Mouse (Mus musculus): ENCODE results near the gene Podxl2. TPM values are rescaled to one million over a fixed set of nuclear protein-coding genes. Genes with fewer than 3 reads are reported as not detected.

The Podxl2 gene
- total RNA-seq, 2 experiments from 2014 or later: 191 to 243 TPM

DNA sequence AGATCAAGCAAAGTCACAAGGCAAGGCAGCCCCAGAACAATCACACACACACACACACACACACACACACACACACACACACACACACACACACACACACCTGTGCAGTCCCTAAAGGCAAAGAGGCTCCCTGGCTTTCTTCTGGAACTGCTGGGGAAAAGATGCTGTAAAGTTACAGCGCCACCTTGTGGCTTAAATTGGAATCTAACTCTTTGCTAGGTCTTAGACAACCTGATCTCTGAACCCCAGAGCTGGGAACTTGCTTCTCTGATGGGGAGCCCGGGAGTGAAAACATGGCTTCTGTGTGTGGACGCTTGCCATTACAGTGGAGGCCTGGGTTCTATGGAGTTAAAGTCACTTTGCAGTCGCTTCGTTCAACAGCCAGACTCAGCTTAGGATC is 19.2 kb downstream of the Podxl2 start:
- intact Hi-C loops (cut with DNase I): loop anchor here (5.0 kb wide), 1 partner anchor 308 kb away; no protein-coding TSS in a partner anchor
- DNase-seq (ENCODE audit: low spot score in 2 of 2): peak; percentile 82

DNA sequence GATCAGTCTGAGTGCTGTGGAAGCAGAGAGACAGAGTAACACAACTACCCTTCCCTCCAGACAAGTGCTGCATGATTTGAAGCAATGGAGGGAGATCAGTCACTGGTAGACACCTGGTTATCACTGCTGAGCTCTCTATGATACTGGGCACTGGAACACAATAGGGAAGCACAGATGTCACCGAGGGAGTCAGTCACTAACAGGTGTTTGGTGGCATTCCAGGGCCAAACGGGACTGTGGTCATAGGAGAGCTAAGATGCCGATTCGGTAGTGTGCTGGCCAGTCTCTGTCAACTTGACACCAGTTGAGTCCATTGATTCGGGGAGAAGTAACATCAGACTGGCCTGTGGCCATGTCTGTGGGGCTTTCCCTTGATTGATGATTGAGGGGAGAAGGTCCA is 20.3 kb downstream of the Podxl2 start:
- intact Hi-C loops (cut with DNase I): no loop called here
- DNase-seq (ENCODE audit: low spot score in 2 of 2): no peak

DNA sequence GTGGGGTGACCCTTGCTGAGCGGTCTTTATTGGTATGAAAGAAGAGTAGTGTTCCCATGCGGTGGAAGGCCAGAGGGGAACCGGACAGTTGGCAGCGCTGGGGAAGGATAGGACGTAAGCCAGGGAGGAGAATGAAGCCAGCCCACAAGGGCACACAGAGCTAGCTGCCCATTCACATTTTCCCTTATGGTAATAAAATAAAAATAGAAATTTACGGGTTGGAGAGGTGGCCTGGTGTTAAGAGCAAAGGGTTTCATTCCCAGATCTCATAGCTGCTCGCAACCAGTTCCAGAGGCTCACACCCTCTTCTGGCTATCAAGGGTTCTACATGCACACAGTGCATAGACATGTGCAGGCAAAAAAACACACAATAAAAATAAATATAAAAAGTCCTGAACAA is 24.8 kb downstream of the Podxl2 start:
- intact Hi-C loops (cut with DNase I): no loop called here
- no peak for DNase-seq (ENCODE audit: low spot score in 2 of 2)

DNA sequence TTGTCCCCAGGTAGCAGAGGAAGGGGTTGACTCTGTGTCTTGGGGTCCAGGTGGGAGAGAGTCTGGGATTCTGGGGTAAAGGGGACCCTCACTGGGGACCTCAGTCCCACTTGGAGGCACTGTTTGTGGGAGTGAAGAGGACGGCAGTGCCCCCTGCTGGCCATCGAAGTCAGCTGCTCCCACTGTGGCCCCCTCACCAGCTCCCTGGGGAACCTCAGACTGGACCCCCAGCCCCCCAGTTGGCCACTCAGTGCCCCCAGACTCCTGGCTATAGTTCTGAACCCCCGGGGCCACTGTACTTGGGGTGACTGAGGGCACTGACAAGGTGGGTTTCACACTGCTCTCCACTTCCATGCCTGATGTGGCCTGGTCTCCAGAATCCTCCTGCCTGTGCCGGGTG is 25.6 kb downstream of the Podxl2 start:
- intact Hi-C loops (cut with DNase I): no loop called here
- DNase-seq (ENCODE audit: low spot score in 2 of 2): no peak

DNA sequence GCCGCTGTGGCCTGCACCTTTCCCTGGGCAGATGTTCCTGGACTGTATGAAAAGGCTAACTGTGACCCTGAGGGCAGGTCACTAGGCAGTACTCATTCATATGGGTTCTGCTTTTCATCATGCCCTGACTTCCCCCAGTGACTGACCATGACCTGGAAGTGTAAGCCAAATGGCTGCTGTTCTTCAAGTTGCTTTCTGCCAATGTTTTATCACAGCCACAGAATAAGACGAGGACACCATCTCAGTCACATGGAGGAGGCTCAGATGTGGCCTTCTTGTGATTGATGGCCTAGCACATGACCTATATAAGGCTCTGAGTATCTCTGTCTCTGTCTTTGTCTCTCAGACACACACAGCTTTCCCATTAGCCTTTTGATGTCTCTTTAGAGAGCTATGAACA is 27.3 kb downstream of the Podxl2 start:
- intact Hi-C loops (cut with DNase I): no loop called here
- no peak for DNase-seq (ENCODE audit: low spot score in 2 of 2)

DNA sequence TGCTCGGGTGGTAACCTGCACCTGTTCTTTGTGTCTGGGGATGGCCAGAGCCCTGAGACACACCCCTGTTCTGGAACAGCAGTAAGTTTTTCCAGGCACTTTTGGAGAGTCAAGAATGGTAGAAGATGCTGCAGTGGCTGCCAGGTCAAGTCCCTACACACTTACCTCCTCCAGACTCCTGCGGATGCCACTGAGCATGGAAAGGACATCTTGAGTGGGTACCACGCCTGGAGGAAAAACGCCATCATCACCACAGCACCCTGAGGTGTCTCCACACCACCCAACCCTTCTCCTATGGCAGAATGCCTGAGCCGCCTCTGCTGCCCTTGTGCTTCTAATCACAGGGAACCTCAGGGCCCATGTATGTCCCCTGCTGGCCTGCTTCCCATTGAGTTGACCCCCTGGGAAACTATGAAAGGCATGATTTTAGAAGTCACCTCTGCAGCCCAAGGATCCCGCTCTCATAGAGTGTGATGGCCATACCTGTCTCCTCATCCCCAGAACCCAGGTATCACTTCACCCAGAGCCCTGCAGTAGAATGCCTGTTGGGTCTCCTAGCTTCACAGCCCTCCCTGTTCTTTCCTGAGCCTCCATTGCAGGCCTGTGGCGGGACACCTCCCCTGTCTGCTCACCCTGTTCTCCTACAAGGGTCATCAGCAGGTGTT is 29.8 kb downstream of the Podxl2 start:
- no peak for DNase-seq (ENCODE audit: low spot score in 2 of 2)
- intact Hi-C loops (cut with DNase I): no loop called here

DNA sequence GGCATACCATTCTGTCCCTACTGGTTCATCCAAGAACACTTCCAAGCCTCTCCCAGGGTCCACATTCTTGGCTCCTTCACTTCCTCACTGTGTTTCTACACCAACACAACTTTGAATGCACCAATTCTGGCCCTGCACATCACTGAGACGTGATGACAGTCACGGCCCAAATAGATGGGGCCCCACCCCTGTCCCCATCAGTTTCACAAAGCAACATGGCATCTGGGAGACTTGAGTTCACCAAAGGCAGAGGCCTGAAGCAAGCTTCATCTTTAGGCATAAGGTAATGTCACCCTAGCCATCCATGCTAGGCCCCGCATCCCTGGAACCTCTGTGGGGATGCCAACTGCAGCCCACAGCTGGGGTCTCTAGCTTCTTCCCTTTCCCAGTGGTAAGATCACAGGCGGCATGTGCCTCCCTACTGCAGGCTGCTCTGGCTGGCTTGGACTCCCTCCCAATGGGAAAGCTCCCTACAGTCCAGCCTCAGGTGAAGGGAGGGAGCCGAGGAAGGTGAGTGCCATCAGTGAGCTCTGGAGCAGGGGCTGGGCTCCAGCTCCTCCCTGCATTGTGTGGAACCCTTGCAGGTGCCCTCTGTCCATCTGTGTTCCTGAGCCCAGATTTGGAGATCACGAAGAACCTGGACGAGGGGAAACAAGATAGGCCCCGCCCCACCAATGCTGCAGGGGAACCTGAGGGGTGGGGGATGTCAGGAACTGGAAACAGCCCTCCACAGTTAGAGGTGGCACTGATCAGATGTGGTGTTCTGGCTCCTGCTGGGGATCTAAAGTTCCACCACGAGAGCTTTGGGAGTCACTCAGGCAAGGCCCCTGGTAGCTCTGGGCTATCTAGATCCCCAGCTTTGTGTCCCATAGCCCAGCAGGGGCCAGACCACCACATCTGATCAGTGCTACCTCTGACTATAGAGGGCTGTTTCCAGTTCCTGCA is 30.8 kb downstream of the Podxl2 start:
- no peak for DNase-seq (ENCODE audit: low spot score in 2 of 2)
- intact Hi-C loops (cut with DNase I): no loop called here

DNA sequence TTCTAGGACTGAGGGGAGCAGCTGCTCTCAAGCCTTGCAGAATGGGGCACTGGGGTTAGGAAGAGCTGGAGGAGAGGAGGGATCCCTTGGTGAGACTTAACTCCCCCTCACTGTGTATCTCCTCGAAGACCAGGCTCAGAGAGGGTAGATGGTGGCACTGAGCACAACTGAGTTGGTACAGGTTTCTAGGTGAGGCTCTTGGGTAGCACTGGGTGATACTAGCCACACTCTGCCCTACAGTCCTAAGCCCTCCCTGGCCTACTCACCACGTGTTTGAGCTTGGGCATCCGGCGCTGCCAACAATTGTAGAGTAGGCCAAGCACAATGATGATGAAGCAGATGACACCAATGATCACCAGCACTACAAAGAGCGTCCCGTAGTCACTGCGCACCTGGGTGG is 31.6 kb downstream of the Podxl2 start:
- intact Hi-C loops (cut with DNase I): no loop called here
- DNase-seq (ENCODE audit: low spot score in 2 of 2): no peak

DNA sequence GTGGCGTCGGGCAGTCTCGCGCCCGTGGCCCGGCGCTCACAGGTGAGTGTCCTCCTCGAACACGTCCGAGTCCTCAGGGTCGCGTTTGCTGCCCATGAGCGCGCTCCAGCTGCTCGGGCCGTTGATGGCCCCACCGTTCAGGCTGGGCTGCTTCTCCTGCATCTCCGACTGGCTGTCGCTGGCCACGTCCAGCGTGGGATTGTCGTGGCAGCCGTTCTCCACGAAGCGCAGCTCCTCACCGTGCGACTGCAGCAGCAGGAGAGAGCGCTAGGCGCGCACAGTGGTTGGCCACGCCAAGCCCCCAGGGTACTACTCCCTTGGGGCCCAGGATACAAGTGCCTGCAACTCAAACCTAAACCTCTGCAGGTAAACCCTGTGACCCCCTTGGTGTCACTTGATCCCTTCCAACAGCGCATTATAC is 32.1 kb downstream of the Podxl2 start:
- intact Hi-C loops (cut with DNase I): no loop called here

DNA sequence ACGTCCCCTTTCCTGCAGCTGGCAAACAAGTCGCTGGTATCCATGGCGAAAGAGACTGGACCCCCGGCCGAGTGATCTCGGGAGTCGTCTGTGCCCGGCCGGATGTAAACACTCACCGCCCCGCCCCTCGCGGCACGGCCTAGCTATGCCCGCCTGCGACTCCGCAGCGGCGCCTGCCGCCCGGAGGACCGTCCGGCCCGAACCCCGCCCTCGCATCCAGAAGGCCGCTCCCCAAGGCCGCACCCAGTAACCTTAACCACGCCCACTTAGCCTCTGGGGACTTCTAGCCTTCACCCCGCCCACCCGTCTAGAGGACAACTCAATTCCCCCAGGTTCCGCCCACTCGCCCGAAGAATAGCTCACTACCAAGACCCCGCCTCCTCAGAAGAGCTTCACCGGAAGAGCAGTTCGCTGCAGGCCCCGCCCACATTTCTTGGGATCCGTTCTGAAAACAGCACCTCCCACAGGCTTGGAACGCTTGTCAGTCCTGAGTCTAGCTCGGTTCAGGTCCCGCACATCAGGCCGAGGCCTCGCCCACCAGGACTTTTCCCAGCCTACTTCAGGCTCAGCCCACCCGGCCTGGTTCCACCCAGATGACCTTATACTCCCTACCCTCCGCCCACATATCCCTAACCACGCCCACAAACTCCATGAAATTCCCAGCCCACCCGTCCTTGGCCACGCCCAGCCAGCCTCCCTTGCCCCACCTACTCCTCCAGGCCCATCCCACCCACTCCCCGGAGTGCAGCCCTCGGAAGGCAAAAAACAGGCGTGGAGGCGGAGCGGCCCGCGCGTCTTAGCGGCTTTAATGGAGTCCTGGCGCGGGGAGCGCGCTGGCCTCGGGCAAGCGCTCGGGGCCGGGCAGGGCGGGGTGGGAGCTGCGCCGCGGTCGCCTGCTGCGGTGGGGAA is 32.8 kb downstream of the Podxl2 start, which contains the start of gene Abtb1:
Gene Abtb1 (minus strand): TSS at position 204 of the 909 bp plus-strand sequence.
- intact Hi-C loops (cut with DNase I): no loop called here
- DNase-seq (ENCODE audit: low spot score in 2 of 2): peak; percentile 98 to 99

More for the DNA sequence above, 32.1 kb downstream of the Podxl2 start:
- DNase-seq (ENCODE audit: low spot score in 2 of 2): peak; percentile 53 to 73

DNA sequence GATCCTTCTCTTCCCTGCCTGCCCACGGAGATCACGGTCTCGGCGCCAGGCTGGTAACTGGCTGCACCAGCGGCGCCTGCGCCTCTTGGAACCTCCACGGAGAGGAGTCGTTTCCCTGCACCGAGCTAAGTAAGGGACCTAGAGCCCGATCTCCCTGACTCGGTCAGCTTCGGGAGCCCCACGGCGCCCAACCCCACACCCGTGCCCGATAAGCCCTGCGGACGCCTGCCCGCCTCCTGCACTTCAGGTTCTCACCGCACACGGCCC is 33.4 kb downstream of the Podxl2 start:
- intact Hi-C loops (cut with DNase I): no loop called here
- no peak for DNase-seq (ENCODE audit: low spot score in 2 of 2)

DNA sequence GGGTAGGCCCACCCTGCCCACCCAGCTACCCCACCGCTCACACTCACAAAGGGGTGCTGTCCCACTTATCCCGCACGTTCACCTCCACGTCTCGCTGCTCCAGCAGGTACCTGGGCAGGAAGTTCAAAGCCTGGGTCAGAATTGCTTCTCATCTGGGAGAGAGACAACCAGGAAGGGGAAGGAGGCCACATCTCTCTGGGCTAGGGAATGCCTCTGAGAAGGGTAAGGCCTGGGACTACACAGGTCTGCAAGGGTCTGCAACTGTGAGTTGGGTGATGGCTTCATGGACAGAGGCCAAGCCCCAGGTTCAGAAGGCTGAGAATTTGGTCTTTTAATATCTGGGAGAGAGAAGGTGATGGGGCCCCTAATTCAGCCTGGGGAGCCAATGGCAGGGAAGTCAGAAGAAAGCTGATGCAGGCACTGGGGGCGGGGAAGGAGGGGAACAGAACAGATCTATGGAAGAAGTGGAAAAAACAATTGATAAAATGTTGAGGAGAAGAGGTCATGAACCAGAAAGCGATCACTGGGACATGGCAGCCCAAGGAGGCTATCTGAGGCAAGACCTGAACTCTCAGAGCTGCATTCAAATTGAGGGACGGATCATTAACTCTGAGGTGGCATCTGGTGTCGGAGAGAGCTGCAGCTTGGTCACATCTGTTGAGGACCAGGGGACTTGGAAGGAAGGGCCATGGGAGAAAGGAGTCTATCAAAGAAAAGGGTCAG is 33.9 kb downstream of the Podxl2 start:
- no peak for DNase-seq (ENCODE audit: low spot score in 2 of 2)
- intact Hi-C loops (cut with DNase I): no loop called here

DNA sequence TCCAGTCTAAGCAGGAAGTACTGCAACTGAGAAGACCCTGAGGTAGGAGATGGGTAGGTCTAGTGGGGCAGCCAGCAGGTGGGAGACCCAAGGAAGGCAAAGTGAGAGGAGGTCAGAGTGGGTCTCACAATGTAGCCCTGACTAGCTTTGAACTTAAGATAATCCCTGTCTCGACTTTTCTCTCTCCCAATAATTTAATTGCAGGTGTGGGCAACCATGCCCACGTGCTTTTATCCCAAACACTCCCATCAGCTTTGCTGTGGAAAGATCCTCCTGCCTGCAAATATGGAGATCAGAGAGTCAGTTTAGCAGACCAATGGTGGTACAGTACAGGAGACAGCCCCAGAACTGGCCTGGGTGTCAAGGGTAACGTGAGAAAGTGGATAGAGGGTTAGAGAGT is 34.6 kb downstream of the Podxl2 start:
- intact Hi-C loops (cut with DNase I): no loop called here
- no peak for DNase-seq (ENCODE audit: low spot score in 2 of 2)

DNA sequence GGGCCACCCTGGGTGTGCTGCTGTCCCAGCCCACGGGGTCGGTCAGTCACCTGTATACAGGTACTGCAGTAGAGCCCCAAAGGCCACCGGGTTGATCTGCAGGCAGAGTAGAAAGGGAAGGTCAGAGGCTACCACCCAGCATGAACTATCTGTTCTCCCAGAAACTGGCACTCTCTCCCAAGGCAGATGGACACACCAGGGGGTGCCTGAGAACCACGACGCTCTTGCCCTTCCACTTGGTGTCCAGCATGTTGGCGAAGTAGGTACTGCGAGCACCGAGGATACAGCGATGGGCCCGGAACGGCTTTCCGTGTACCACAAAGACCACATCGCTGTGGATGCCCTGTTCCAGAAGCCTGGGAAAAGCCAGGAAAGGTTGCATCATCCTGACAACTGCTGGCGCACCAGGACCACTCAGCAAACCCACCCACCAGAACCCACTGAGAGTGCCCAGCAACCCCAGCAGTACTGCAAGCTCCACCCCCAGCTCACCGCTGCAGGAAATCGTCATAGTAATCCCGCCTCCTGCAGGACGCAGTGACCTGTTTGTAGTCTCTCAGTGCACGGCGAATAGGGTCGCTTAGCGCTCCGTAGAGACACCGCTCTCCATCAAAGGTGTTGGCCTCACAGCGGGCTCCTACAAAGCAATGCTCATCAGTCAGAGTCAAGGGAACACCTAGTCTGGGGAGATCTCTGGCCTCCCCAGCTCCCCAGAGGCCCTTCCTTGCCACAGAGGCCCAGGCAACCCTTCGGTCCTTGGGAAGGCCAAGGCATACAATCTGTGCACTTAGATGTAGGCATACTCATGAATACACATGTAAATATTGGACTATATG is 35.5 kb downstream of the Podxl2 start:
- no peak for DNase-seq (ENCODE audit: low spot score in 2 of 2)
- intact Hi-C loops (cut with DNase I): no loop called here

DNA sequence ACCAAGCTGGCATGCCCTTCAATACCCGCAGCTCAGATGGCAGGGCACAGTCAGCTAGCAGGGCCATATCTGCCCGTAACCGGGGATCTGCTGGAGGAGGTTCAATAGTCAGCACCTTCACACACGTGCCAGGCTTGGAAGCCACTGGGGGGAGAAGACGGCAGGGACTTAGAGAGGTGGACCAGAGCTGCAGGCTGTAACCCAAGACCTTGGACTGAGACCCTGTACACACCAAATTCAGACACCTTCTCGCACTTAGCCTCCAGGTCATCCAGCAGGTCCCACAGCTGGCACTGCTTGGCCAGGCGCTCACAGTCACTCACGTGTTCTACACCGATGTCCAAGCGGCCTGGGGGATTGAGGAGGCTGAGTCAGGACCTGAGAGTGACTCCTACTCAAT is 36.2 kb downstream of the Podxl2 start:
- DNase-seq (ENCODE audit: low spot score in 2 of 2): no peak
- intact Hi-C loops (cut with DNase I): no loop called here

DNA sequence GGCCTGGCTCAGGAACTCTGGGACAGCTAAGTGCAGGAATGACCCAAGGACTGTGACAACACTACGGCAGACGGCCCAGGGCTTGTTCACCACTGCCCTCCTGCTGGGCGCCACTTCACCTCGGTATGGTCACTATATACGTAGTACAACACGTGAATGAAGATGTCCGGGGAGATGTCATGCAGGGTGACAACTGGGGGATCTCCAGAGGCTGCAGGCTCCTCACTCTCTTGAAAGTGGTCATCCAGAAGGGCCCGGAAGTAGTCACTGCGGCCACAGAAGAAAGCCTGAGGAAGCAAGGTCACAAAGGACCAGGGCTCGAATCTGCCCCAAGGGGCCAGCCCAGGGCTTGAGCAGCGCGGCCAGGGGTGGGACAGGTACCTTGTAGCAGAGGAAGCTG is 36.8 kb downstream of the Podxl2 start:
- DNase-seq (ENCODE audit: low spot score in 2 of 2): no peak
- intact Hi-C loops (cut with DNase I): no loop called here

DNA sequence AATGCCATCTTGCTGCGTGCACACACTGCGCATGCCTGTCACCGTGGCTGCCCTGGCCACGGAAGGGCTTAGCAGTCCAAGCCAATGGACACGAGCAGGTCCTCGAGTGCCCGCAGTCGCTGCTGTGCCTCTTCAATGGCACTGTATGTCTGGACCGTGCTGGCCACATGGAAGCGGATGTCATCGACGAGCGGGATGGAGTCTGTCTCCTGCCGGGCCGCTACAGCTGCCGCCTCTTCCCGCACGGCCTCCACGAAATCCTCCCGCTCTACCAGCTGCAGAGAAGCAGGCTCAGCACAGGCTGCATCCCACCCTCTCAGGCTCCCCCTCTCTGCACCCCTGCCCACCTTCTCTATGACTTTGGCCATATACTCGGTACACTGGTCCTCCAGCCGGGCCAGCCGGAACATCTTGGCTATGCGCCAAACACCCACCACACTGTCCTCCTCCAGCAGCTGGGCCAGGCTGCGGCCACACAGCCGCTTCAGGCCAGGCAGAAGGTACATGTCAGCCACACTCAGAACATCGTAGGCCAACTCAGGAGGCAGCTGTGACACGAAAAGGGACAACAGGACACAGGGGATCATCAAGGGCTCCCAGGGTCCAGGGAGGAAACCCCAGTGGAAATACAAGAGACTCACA is 38.5 kb downstream of the Podxl2 start:
- intact Hi-C loops (cut with DNase I): no loop called here
- DNase-seq (ENCODE audit: low spot score in 2 of 2): no peak

DNA sequence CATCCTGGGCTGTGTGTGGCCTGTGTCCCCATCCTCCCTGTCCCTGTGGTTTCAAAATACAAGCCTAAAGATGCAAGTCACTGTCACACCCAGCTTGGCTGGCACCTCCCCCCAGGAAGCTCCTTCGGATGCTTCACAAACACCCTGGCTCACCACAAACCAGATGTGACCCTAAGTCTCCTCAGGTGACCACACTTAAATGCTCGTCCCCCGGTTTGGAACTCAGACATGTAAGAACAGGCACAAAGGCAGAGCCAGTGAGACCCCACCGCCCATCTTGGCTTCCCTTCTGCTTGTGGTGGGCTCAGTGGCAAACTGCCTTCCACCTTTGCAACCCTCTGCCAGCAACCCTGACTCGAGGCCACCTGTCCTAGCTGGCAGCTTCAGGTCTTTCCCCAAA is 39.8 kb downstream of the Podxl2 start:
- no peak for DNase-seq (ENCODE audit: low spot score in 2 of 2)
- intact Hi-C loops (cut with DNase I): no loop called here
